ENCODE assay signal across 12 mouse cellular contexts in the genomic region with DNA sequence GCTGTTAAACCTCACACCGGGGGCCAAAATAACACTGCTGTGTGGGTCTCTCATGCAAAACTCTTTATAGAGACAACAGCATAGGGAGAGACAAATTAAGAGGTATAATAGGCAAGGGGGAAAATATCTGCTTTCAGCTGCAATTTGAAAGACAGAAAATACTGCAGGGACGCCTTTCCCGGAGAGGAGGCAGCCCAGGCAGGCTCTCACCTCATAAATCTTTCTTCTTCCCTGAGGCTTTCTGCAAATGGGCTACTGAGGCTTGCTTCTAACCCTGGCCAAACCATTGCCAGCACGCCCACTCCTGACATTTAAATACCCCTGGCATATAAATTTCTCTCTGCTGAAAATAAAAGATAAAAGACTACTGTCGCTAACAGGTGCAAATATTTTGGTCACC. TPM values are rescaled to one million over a fixed set of nuclear protein-coding genes. Genes with fewer than 3 reads are reported as not detected.
DNase-seq lines count a peak whose midpoint lies in the region; ATAC-seq and TF ChIP-seq lines count a peak whose summit lies in the region.
"Had no signal": no experiment of that assay in that cellular context is flagged by ENCODE, and none has a peak within 500 bp of the region (broad histone marks: within the 10 kb centered on the region; RNA-seq: fewer than 3 reads in every experiment).

No protein-coding gene starts in this region.

- H3K4me1 ChIP-seq in liver, embryonic 12.5 days: peaks cover 38% of the 10 kb centered on the region
- H3K4me1 ChIP-seq in liver, postnatal 0 days (ENCODE audit: insufficient read depth): peaks cover 21% of the 10 kb centered on the region
- H3K4me1 ChIP-seq in limb, embryonic 15.5 days: peaks cover 43% of the 10 kb centered on the region
- H3K4me1 ChIP-seq in neural tube, embryonic 14.5 days (ENCODE audit: control insufficient read depth, insufficient read depth, low read length): peaks cover 25% of the 10 kb centered on the region

- 64% methylated on average over 5 of the region's 5 CpGs for WGBS in liver, embryonic 12.5 days (ENCODE audit: insufficient replicate concordance)
- 61% methylated on average over 5 of the region's 5 CpGs for WGBS in liver, postnatal 0 days (ENCODE audit: insufficient replicate concordance)
- WGBS in limb, embryonic 15.5 days: 16% methylated on average over 5 of the region's 5 CpGs
- WGBS in neural tube, embryonic 14.5 days: 12% methylated on average over 5 of the region's 5 CpGs

- H3K36me3 ChIP-seq in liver, embryonic 12.5 days: no peaks in the 10 kb centered on the region
- no peaks in the 10 kb centered on the region for H3K36me3 ChIP-seq in liver, postnatal 0 days (replicated peaks; ENCODE audit: insufficient read depth, low read length)
- no peaks in the 10 kb centered on the region for H3K36me3 ChIP-seq in limb, embryonic 15.5 days
- H3K36me3 ChIP-seq in neural tube, embryonic 14.5 days (ENCODE audit: control insufficient read depth, insufficient read depth, low read length): no peaks in the 10 kb centered on the region

- peak overlapping the region; percentile 96; the same call in 1 of the 2 replicates for H3K4me2 ChIP-seq in liver, embryonic 12.5 days
- H3K4me2 ChIP-seq in liver, postnatal 0 days (ENCODE audit: low read depth, low read length): no peak overlapping the region
- H3K4me2 ChIP-seq in limb, embryonic 15.5 days: no peak overlapping the region
- peak overlapping the region; percentile 82 for H3K4me2 ChIP-seq in neural tube, embryonic 14.5 days (ENCODE audit: low read depth, low read length)

- H3K9ac ChIP-seq in liver, embryonic 12.5 days: no peak overlapping the region
- H3K9ac ChIP-seq in liver, postnatal 0 days (replicated peaks): no peak overlapping the region
- H3K9ac ChIP-seq in limb, embryonic 15.5 days: no peak overlapping the region
- no peak overlapping the region for H3K9ac ChIP-seq in neural tube, embryonic 14.5 days (replicated peaks; ENCODE audit: low read depth, low read length)

- DNase-seq in liver, postnatal 0 days: no peak
- peak; percentile 60 for DNase-seq in forelimb bud, embryonic 11.5 days (ENCODE audit: low read depth, low spot score)
- no peak for DNase-seq in right cerebral cortex, postnatal 4 days
- no peak for DNase-seq in layer of hippocampus, adult 18-20 months (ENCODE audit: low spot score in 2 of 2)
- DNase-seq: adrenal gland, postnatal 25 days; cerebellum, adult 11-12 months; embryo, embryonic 11 days had no signal

- no peak for TF ChIP-seq CTCF in liver, postnatal 0 days (IDR thresholded peaks at IDR 0.05; ENCODE audit: low read depth)

- no peak for TF ChIP-seq EP300 in liver, postnatal 0 days (IDR thresholded peaks at IDR 0.05; ENCODE audit: low read depth)

- H3K4me3 ChIP-seq in liver, embryonic 12.5 days: no peak overlapping the region
- no peak overlapping the region for H3K4me3 ChIP-seq in liver, postnatal 0 days (ENCODE audit: low read depth, low read length)
- 0 out of 2 replicates have a peak overlapping the region, but pooled peaks have one; percentile 66 for H3K4me3 ChIP-seq in limb, embryonic 15.5 days
- H3K4me3 ChIP-seq in neural tube, embryonic 14.5 days (ENCODE audit: low read depth, low read length): peak overlapping the region; percentile 63

- no peak overlapping the region for H3K27ac ChIP-seq in liver, embryonic 12.5 days
- no peak overlapping the region for H3K27ac ChIP-seq in liver, postnatal 0 days (ENCODE audit: low read depth)
- H3K27ac ChIP-seq in limb, embryonic 15.5 days: no peak overlapping the region
- peak overlapping the region; percentile 77; the same call in 1 of the 2 replicates for H3K27ac ChIP-seq in neural tube, embryonic 14.5 days (ENCODE audit: low read depth, low read length)
- H3K27ac ChIP-seq: kidney, postnatal 0 days had no signal

- ATAC-seq in liver, embryonic 12.5 days: no peak
- no peak for ATAC-seq in liver, postnatal 0 days
- ATAC-seq in limb, embryonic 15.5 days (ENCODE audit: insufficient number of reproducible peaks, low FRiP score, low TSS enrichment, low read depth): no peak
- no peak for ATAC-seq in neural tube, embryonic 14.5 days (ENCODE audit: low read depth)

- no peaks in the 10 kb centered on the region for H3K9me3 ChIP-seq in liver, embryonic 12.5 days (replicated peaks)
- no peaks in the 10 kb centered on the region for H3K9me3 ChIP-seq in liver, postnatal 0 days (ENCODE audit: low read length)
- H3K9me3 ChIP-seq in limb, embryonic 15.5 days: no peaks in the 10 kb centered on the region
- no peaks in the 10 kb centered on the region for H3K9me3 ChIP-seq in neural tube, embryonic 14.5 days (ENCODE audit: control insufficient read depth, low read length)
- H3K9me3 ChIP-seq: megakaryocyte, embryonic 14.5 days had no signal

- H3K27me3 ChIP-seq in liver, embryonic 12.5 days (replicated peaks): peaks cover 80% of the 10 kb centered on the region
- H3K27me3 ChIP-seq in liver, postnatal 0 days (ENCODE audit: insufficient read depth, low read length): peaks cover 35% of the 10 kb centered on the region
- peaks cover 11% of the 10 kb centered on the region for H3K27me3 ChIP-seq in limb, embryonic 15.5 days
- H3K27me3 ChIP-seq in neural tube, embryonic 14.5 days (ENCODE audit: control insufficient read depth, insufficient read depth, low read length): 0 out of 2 replicates have a peak, but pooled peaks cover 3% of the 10 kb centered on the region

RNA-seq across cellular contexts. Expression of a gene that starts 1.2 kb away (rescaled TPM):
- polyA plus RNA-seq in liver, embryonic 12.5 days (2016; fragmentation: Nextera tagmentation; extraction: Ambion mirVana): 3.2 and 3.5 TPM in 2 replicates
- polyA plus RNA-seq in liver, postnatal 0 days (2015; fragmentation: Nextera tagmentation; extraction: Ambion mirVana): 1.5 and 1.7 TPM in 2 replicates
- polyA plus RNA-seq in limb, embryonic 15.5 days (2015; fragmentation: Nextera tagmentation; extraction: Ambion mirVana): 4.7 and 5.6 TPM in 2 replicates
- polyA plus RNA-seq in neural tube, embryonic 14.5 days (2014; fragmentation: Nextera tagmentation; extraction: Ambion mirVana): 5.6 and 7.3 TPM in 2 replicates
- 10 to 100 TPM; 24.1 to 26.7 TPM for total RNA-seq in layer of hippocampus, adult 18-20 months (2021)

Comparison
In these comparisons a context has a peak if more than half of its experiments do, and no peak if none do; other contexts are left out.
1. H3K4me2 ChIP-seq: peak in liver, embryonic 12.5 days (single experiment) and neural tube, embryonic 14.5 days (single experiment); none in liver, postnatal 0 days (single experiment) and limb, embryonic 15.5 days (single experiment).
2. H3K4me3 ChIP-seq: peak in limb, embryonic 15.5 days (single experiment) and neural tube, embryonic 14.5 days (single experiment); none in liver, embryonic 12.5 days (single experiment) and liver, postnatal 0 days (single experiment).